Mouse (Mus musculus) forebrain, embryonic 11.5 days (tissue): ENCODE data around the gene Arrdc1. TPM values are rescaled to one million over a fixed set of nuclear protein-coding genes. Genes with fewer than 3 reads are reported as not detected.

Experiments
- ATAC-seq: fragments of 200-750 bp; cut with Nextera tagmentation; replicated peaks from 2 replicates; pipeline ENCODE4 v1.8.0; 2017; ENCODE audit warnings: moderate TSS enrichment; ENCODE audit not compliant: low FRiP score
- DNase-seq: peaks from one replicate; pipeline ENCODE4 v3.0.0-alpha.2; 2017; ENCODE audit warnings: low spot score
- H3K27ac ChIP-seq: fragments of 300-500 bp; sonication (generic); 2 replicates; pipeline ENCODE4 v1.5.1; 2014; ENCODE audit warnings: low read depth, low read length
- H3K27me3 ChIP-seq: fragments of 300-500 bp; sonication (generic); 2 replicates; pipeline ENCODE4 v1.6.1; 2014; ENCODE audit warnings: mild to moderate bottlenecking, low read length, mixed read lengths; ENCODE audit not compliant: control insufficient read depth, insufficient read depth
- H3K36me3 ChIP-seq: fragments of 300-500 bp; sonication (generic); 2 replicates; pipeline ENCODE4 v1.6.1; 2014; ENCODE audit warnings: mild to moderate bottlenecking, low read length, moderate library complexity, mixed read lengths; ENCODE audit not compliant: control insufficient read depth, insufficient read depth
- H3K4me1 ChIP-seq: fragments of 300-500 bp; sonication (generic); replicated peaks from 2 replicates; pipeline ENCODE4 v1.6.1; 2014; ENCODE audit warnings: low read length, mixed read lengths; ENCODE audit not compliant: control insufficient read depth, insufficient read depth
- H3K4me2 ChIP-seq: fragments of 300-500 bp; sonication (generic); 2 replicates; pipeline ENCODE4 v1.6.1; 2014; ENCODE audit warnings: low read depth, mild to moderate bottlenecking, low read length, moderate library complexity, mixed read lengths; ENCODE audit not compliant: severe bottlenecking
- H3K4me3 ChIP-seq: fragments of 300-500 bp; sonication (generic); 2 replicates; pipeline ENCODE4 v1.5.1; 2014; ENCODE audit warnings: low read depth, low read length
- H3K9ac ChIP-seq: fragments of 300-500 bp; sonication (generic); 2 replicates; pipeline ENCODE4 v1.6.1; 2014; ENCODE audit warnings: low read length
- H3K9me3 ChIP-seq: fragments of 300-500 bp; sonication (generic); 2 replicates; pipeline ENCODE4 v1.6.1; 2016; ENCODE audit warnings: low read length, mixed read lengths; ENCODE audit not compliant: control insufficient read depth
- WGBS: fragments of 180-500 bp; shearing (Covaris S2); extraction: QIAGEN DNeasy Blood & Tissue Kit; methylation state at CpG from one replicate; pipeline ENCODE4 v1.1.7; 2014; 5-methylcytosine and 5-hydroxymethylcytosine counted together
- polyA plus RNA-seq: library from polyadenylated mRNA; unstranded; fragments of >200 nt; fragmentation: Nextera tagmentation; extraction: Ambion mirVana; gene quantifications from 2 replicates; pipeline ENCODE4 v1.2.1, GENCODE M21; 2014

Gene Arrdc1
- polyA plus RNA-seq, 1 experiment from 2014 or later, result 14.1 TPM

DNA sequence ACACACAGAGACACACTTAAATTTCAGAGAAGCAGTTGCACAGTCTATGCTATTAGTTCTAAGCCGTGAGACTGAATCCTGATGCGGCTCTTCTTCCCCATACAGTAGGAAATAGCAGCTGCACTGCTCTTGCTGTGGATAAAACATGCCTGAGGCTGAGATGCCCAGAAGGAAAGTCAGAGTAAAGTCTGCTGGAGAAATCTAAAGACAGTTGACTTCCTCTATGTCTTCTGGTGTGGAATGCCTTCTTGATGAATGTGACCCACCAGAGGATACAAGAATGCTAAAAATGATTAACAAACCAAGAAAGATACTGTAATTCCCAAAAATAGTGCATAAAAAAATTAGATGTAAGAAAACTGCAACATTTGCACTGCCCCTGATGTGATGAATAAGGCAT, 35.8 kb downstream of the Arrdc1 start:
- no peaks in the 10 kb centered on the region for H3K27me3 ChIP-seq
- no peak overlapping the region for H3K9ac ChIP-seq
- H3K4me2 ChIP-seq, result no peak overlapping the region
- no peak overlapping the region for H3K4me3 ChIP-seq
- no peak overlapping the region for H3K27ac ChIP-seq
- ATAC-seq, result no peak
- WGBS, result 100% methylated on average over 2 of the region's 2 CpGs
- H3K4me1 ChIP-seq, result no peaks in the 10 kb centered on the region
- H3K36me3 ChIP-seq, result no peaks in the 10 kb centered on the region
- no peak for DNase-seq
- no peaks in the 10 kb centered on the region for H3K9me3 ChIP-seq

DNA sequence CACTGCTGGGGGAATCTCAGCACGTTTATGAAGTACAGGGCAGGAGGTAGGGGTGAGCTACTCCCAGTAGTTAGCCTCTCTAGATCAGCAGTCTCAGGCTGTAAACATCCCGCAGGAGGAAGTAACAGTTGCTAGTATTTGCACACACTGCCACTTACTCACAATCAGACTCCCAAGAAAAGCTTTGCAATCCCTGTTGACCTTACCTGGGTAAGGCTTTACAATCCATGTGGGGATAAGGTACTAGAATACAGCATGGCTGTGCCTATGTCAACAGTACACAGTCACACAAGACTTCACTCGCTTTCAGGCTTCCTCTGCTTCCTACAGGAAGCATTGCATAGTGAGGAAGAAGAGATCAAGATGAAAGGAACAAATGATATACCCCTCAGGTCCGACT, 38.3 kb downstream of the Arrdc1 start:
- Histone ChIP-seq H3K36me3 (no peaks in the 10 kb centered on the region), H3K27ac (no peak overlapping the region), H3K27me3 (no peaks in the 10 kb centered on the region), H3K4me3 (no peak overlapping the region), H3K9me3 (no peaks in the 10 kb centered on the region), H3K9ac (no peak overlapping the region), H3K4me1 (no peaks in the 10 kb centered on the region; the same call in 1 of the 2 replicates), H3K4me2 (no peak overlapping the region)
- 88% methylated on average over 4 of the region's 4 CpGs for WGBS
- ATAC-seq (no peak), DNase-seq (no peak)

DNA sequence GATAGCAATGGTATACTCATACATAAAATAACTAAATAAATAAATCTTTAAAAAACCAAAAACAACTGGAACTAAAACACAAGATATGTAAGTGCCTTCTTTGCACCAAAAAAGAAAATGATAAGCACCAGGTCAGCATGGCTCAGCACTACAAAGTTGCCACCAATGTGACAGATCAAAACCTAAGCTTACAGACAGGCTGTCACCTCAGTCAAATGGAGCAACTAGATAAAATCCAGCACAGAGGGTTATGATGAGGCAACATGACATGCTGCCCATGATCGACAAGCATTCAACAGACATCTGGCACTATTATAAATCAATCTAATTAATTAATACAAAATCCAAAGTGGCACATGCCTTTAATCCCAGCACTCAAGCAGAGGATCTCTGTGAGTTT, 40.8 kb downstream of the Arrdc1 start:
- Histone ChIP-seq H3K9me3 (no peaks in the 10 kb centered on the region), H3K9ac (no peak overlapping the region), H3K4me2 (no peak overlapping the region), H3K4me3 (no peak overlapping the region), H3K27ac (no peak overlapping the region), H3K36me3 (no peaks in the 10 kb centered on the region), H3K4me1 (no peaks in the 10 kb centered on the region; the same call in 1 of the 2 replicates), H3K27me3 (no peaks in the 10 kb centered on the region)
- no peak for ATAC-seq
- WGBS, result 91% methylated on average over 1 of the region's 1 CpGs
- no peak for DNase-seq

DNA sequence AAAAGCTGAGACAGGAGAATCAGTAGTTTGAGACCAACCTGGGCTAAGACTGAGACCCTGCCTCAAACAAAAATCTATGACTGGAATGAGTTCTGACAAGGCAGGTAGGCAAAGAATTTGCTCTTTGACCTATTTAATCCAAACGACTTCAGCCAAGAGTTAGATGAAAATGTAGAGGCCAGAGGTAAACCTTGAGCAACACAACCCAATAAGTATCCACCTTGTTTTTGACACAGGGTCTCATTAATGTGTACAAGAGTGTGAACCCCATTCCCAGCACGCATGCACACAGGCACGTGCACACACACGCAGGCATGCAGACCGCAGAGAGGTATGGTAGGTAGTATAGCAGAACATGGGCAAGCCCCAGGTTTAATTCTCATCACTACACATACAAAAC, 42.7 kb downstream of the Arrdc1 start:
- 92% methylated on average over 5 of the region's 5 CpGs for WGBS
- H3K9ac ChIP-seq, result no peak overlapping the region
- no peaks in the 10 kb centered on the region for H3K9me3 ChIP-seq
- no peak overlapping the region for H3K4me2 ChIP-seq
- H3K4me1 ChIP-seq, result no peaks in the 10 kb centered on the region; the same call in 1 of the 2 replicates
- no peak overlapping the region for H3K4me3 ChIP-seq
- H3K36me3 ChIP-seq, result no peaks in the 10 kb centered on the region
- no peak overlapping the region for H3K27ac ChIP-seq
- DNase-seq, result no peak
- no peaks in the 10 kb centered on the region for H3K27me3 ChIP-seq
- no peak for ATAC-seq

DNA sequence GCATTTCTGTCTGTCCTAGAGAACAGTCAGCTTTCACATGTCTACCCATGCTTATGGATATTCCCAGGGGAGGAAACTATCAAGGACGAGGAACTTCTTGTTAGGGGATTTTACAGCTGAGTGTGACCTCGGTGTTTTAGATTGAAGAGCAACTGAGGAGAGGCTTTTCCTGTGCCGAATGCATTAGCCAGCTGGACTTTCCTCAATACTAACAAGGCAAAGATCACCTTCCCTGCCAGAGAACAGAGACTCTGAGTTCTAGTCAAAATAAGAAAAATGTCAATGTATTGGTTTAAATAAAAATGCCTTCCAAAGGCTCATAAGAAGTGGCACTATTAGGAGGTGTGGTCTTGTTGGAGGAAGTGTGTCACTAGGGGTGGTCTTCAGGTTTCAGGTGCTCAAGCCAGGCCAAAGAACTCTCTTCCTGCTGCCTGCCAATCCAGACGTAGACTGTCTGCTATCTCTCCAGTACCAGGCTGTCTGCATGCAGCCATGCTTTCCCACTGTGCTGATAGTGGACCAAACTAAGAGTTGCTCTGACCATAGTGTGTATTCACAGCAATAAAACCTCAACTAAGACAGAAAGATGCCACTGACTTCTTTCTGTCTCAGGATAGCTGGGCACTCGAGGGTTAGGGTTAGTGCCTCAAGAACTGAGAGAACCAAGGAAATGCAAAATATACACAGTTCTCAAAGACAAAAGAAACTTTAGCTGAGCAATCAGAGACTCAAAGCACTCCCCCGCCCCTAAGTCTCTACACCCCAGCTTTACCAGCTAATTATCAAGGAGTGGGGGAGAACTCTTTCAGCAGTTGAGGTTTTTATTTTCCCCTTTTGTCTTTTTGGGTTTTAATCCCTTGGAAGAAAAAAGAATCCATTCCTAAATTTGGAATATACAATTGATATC, 44.3 kb downstream of the Arrdc1 start:
- WGBS, result 77% methylated on average over 6 of the region's 6 CpGs
- Histone ChIP-seq H3K4me2 (no peak overlapping the region), H3K27me3 (no peaks in the 10 kb centered on the region), H3K9ac (no peak overlapping the region), H3K9me3 (no peaks in the 10 kb centered on the region), H3K27ac (no peak overlapping the region), H3K36me3 (peaks cover 2% of the 10 kb centered on the region; the same call in 1 of the 2 replicates), H3K4me3 (no peak overlapping the region), H3K4me1 (no peaks in the 10 kb centered on the region; the same call in 1 of the 2 replicates)
- no peak for ATAC-seq
- DNase-seq, result no peak

DNA sequence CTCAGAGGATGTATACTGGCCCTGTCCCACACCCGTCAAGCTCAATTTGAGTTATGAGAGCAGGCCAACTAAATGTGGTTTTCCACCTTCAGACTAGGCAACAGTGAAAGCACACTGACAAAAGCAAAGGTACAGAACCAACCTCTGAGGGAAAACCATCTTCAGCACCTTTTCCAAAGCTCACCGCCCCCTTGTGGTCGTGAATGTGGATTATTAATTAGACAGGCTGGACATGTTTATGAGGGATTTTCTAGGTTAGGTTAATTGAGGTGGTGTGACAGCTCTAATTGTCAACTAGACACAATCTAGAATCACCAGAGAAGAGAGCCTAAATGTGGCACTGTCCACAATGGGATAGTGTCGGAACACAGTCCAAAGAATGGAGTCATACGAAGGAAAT, 46.2 kb downstream of the Arrdc1 start:
- DNase-seq (no peak), ATAC-seq (no peak)
- Histone ChIP-seq H3K9ac (no peak overlapping the region), H3K27me3 (no peaks in the 10 kb centered on the region), H3K36me3 (peaks cover 8% of the 10 kb centered on the region; the same call in 1 of the 2 replicates), H3K4me1 (no peaks in the 10 kb centered on the region; the same call in 1 of the 2 replicates), H3K4me2 (no peak overlapping the region), H3K9me3 (no peaks in the 10 kb centered on the region), H3K4me3 (no peak overlapping the region), H3K27ac (no peak overlapping the region)
- 90% methylated on average over 5 of the region's 5 CpGs for WGBS

DNA sequence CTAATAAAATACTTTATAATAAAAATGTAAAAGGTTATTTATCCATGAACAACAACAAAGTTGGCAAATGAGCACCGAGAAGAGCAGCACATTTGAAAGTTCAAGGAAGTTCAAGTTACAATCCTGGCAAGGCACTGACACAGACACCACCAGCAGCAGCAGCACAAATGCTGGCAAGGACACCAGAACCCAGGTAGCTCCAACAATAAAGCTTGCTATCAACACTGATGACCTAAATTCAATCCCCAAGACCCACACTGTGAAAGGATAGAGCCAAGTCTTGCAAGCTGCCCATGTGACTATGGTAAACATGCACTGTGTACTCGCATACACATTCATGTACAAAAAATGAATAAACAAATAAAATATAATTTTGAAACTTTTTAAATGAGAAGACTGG, 54.4 kb downstream of the Arrdc1 start:
- DNase-seq, result no peak
- no peaks in the 10 kb centered on the region for H3K27me3 ChIP-seq
- no peak for ATAC-seq
- H3K9ac ChIP-seq, result no peak overlapping the region
- H3K4me3 ChIP-seq, result no peak overlapping the region
- no peaks in the 10 kb centered on the region for H3K4me1 ChIP-seq
- no peaks in the 10 kb centered on the region for H3K9me3 ChIP-seq
- H3K4me2 ChIP-seq, result no peak overlapping the region
- 93% methylated on average over 2 of the region's 2 CpGs for WGBS
- peaks cover 16% of the 10 kb centered on the region for H3K36me3 ChIP-seq
- no peak overlapping the region for H3K27ac ChIP-seq
